Mouse (Mus musculus) hindbrain, embryonic 11.5 days (tissue): ENCODE measurements around the gene Ubr1. TPM values are rescaled to one million over a fixed set of nuclear protein-coding genes. Genes with fewer than 3 reads are reported as not detected.
A peak's percentile ranks its signal among the peaks of the same experiment; 100 is the strongest.

Experiments
- ATAC-seq: fragments of 200-750 bp; cut with Nextera tagmentation; 2 replicates; pipeline ENCODE4 v1.8.0; 2017; ENCODE audit warnings: mild to moderate bottlenecking, moderate TSS enrichment, moderate library complexity; ENCODE audit not compliant: low FRiP score
- DNase-seq: peaks from one replicate; pipeline ENCODE4 v3.0.0-alpha.2; 2015; ENCODE audit warnings: low spot score
- H3K27ac ChIP-seq: fragments of 300-500 bp; sonication (generic); 2 replicates; pipeline ENCODE4 v1.5.1; 2014; ENCODE audit warnings: mild to moderate bottlenecking, low read depth, low read length
- H3K27me3 ChIP-seq: fragments of 300-500 bp; sonication (generic); 2 replicates; pipeline ENCODE4 v1.6.1; 2014; ENCODE audit warnings: mild to moderate bottlenecking, low read length, moderate library complexity, mixed read lengths; ENCODE audit not compliant: control insufficient read depth, insufficient read depth
- H3K36me3 ChIP-seq: fragments of 300-500 bp; sonication (generic); 2 replicates; pipeline ENCODE4 v1.6.1; 2014; ENCODE audit warnings: mild to moderate bottlenecking, low read length, moderate library complexity, mixed read lengths; ENCODE audit not compliant: control insufficient read depth, insufficient read depth
- H3K4me1 ChIP-seq: fragments of 300-500 bp; sonication (generic); replicated peaks from 2 replicates; pipeline ENCODE4 v1.6.1; 2014; ENCODE audit warnings: low read length, mixed read lengths; ENCODE audit not compliant: control insufficient read depth, insufficient read depth
- H3K4me2 ChIP-seq: fragments of 300-500 bp; sonication (generic); replicated peaks from 2 replicates; pipeline ENCODE4 v1.6.1; 2014; ENCODE audit warnings: mild to moderate bottlenecking, low read depth, low read length
- H3K4me3 ChIP-seq: fragments of 300-500 bp; sonication (generic); 2 replicates; pipeline ENCODE4 v1.5.1; 2014; ENCODE audit warnings: low read depth, low read length
- H3K9ac ChIP-seq: fragments of 300-500 bp; sonication (generic); 2 replicates; pipeline ENCODE4 v1.6.1; 2014; ENCODE audit warnings: low read depth, low read length
- H3K9me3 ChIP-seq: fragments of 300-500 bp; sonication (generic); 2 replicates; pipeline ENCODE4 v1.6.1; 2016; ENCODE audit warnings: low read length; ENCODE audit not compliant: control insufficient read depth
- WGBS: fragments of 180-500 bp; shearing (Covaris S2); extraction: QIAGEN DNeasy Blood & Tissue Kit; methylation state at CpG from one replicate; pipeline ENCODE4 v1.1.7; 2014; 5-methylcytosine and 5-hydroxymethylcytosine counted together
- polyA plus RNA-seq: library from polyadenylated mRNA; unstranded; fragments of >200 nt; fragmentation: Nextera tagmentation; extraction: Ambion mirVana; gene quantifications from 2 replicates; pipeline ENCODE4 v1.2.1, GENCODE M21; 2014

Gene Ubr1
- polyA plus RNA-seq, 1 experiment from 2014 or later: 29.8 TPM

DNA sequence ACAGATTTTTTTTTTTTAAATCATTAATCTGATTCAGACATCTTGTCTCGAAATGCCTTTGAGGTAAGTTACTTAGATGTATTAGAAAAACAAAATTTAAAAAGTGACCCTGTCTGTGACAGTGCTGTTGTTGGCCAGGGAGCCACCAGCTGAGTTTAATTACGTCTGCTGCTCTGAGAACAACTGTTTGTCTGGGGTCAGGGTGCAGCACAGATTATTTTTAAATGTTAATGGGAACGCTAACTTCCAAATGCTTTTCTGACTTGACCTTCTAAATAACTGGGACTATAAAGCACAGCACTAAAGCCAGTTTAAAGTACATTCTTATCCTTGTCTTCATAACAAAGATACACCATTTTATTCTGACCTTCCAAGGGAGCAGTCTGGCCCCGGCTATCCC is 61.0 kb downstream of the Ubr1 start:
- H3K4me3 ChIP-seq: no peak overlapping the region
- no peak overlapping the region for H3K4me2 ChIP-seq
- no peaks in the 10 kb centered on the region for H3K9me3 ChIP-seq
- no peak for DNase-seq
- no peak for ATAC-seq
- H3K9ac ChIP-seq: no peak overlapping the region
- no peak overlapping the region for H3K27ac ChIP-seq
- 73% methylated on average over 4 of the region's 4 CpGs for whole genome bisulfite sequencing
- H3K27me3 ChIP-seq: no peaks in the 10 kb centered on the region
- H3K36me3 ChIP-seq: 0 out of 2 replicates have a peak, but pooled peaks cover 4% of the 10 kb centered on the region
- H3K4me1 ChIP-seq: no peaks in the 10 kb centered on the region

DNA sequence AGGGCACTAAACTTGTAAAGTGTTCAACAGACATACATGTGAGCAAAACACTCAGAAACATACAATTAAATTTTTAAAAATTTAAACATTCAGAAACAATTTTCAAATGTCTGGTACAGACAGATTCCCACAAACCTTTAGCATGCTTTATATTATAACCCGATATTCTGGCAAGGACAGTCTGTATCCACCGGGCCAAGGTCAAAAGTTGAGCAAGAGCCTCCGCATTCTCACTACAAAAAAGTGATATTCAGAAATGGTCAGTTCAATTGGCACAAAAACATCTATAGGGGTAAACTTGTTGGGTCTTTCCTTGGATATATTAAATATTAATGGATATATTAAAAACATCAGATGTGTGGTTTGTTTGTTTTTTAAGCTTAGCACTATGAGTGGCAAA is 74.2 kb downstream of the Ubr1 start:
- WGBS: 98% methylated on average over 3 of the region's 3 CpGs
- H3K4me3 ChIP-seq: no peak overlapping the region
- H3K27me3 ChIP-seq: no peaks in the 10 kb centered on the region
- 0 out of 2 replicates have a peak, but pooled peaks cover 2% of the 10 kb centered on the region for H3K36me3 ChIP-seq
- no peaks in the 10 kb centered on the region for H3K4me1 ChIP-seq
- no peak overlapping the region for H3K9ac ChIP-seq
- DNase-seq (no peak), ATAC-seq (no peak)
- no peak overlapping the region for H3K27ac ChIP-seq
- no peaks in the 10 kb centered on the region for H3K9me3 ChIP-seq
- H3K4me2 ChIP-seq: no peak overlapping the region

GRCm38 (mm10) chr2:120887601-120888000 is 82.9 kb downstream of the Ubr1 start:
- no peak for ATAC-seq
- no peak overlapping the region for H3K27ac ChIP-seq
- H3K4me1 ChIP-seq: no peaks in the 10 kb centered on the region
- WGBS: 91% methylated on average over 5 of the region's 5 CpGs
- DNase-seq: no peak
- H3K36me3 ChIP-seq: no peaks in the 10 kb centered on the region; the same call in 1 of the 2 replicates
- no peaks in the 10 kb centered on the region for H3K9me3 ChIP-seq
- no peak overlapping the region for H3K4me2 ChIP-seq
- no peak overlapping the region for H3K4me3 ChIP-seq
- H3K9ac ChIP-seq: no peak overlapping the region
- H3K27me3 ChIP-seq: no peaks in the 10 kb centered on the region

DNA sequence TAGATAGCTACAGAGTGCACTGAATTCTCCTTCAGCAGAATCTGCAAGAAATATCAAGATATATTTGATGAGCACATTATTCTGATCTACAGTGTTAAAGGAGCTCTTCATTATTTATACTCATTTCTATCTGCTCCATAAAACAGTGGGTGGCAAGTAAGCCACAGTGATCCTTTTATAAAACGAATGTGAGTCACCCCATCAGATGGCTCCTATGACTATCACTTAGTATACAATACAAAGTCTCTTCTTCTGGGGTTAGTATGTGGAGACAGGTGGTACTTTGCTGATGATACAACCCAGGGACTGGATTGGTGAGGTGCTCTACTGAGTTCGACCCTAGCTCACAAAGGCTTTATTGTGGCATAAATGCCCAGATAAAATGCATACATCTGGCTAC is 97.3 kb downstream of the Ubr1 start:
- H3K4me3 ChIP-seq: no peak overlapping the region
- no peak overlapping the region for H3K27ac ChIP-seq
- DNase-seq: no peak
- H3K27me3 ChIP-seq: no peaks in the 10 kb centered on the region
- ATAC-seq: no peak
- no peak overlapping the region for H3K9ac ChIP-seq
- 88% methylated on average over 2 of the region's 2 CpGs for WGBS
- no peaks in the 10 kb centered on the region for H3K4me1 ChIP-seq
- H3K36me3 ChIP-seq: no peaks in the 10 kb centered on the region
- no peak overlapping the region for H3K4me2 ChIP-seq
- no peaks in the 10 kb centered on the region for H3K9me3 ChIP-seq

DNA sequence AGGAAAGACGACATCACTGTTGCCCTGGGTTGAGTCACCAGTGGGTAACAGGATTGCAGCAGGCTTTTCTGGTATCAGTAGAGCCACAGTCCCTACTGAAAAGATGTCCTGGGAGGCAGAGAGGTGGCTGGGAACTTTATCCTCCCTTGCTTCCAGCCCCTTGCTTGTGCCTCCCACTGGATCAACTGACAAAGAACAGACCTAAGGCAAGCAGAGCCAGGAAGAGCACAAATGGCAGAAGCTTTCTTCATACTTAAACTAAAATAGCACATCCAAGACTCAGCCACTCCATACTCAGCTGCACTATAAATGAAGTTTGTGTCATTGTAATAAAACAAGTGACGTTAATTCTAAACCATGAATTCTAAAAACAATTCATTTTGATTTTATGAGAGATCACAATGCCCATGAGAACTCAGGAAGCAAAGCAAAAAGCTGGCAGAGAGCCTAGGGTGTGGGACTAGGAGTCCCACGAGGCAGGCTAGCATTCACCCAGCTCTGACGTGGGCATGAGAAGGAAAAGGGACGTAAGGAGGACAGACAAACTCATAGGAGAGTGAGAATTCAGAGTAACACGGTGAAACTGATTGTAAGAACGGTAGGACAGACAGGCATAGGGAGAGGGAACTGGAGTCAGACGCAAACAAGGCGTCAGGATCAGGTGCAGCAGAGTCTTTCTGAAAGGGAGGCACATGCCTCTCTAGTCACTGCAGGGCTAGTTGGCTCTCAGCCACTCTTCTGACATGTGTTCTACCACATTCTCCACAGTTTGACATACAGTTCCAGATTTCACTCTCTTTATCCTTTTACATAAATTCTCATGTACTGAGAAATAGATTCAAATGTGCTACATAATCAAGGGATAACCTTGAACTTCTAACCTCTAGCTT is 98.8 kb downstream of the Ubr1 start:
- DNase-seq (no peak), ATAC-seq (no peak)
- Histone ChIP-seq H3K4me3 (no peak overlapping the region), H3K27ac (no peak overlapping the region), H3K4me1 (no peaks in the 10 kb centered on the region), H3K27me3 (no peaks in the 10 kb centered on the region), H3K36me3 (no peaks in the 10 kb centered on the region), H3K9me3 (no peaks in the 10 kb centered on the region), H3K9ac (no peak overlapping the region), H3K4me2 (no peak overlapping the region)
- 88% methylated on average over 9 of the region's 9 CpGs for WGBS

DNA sequence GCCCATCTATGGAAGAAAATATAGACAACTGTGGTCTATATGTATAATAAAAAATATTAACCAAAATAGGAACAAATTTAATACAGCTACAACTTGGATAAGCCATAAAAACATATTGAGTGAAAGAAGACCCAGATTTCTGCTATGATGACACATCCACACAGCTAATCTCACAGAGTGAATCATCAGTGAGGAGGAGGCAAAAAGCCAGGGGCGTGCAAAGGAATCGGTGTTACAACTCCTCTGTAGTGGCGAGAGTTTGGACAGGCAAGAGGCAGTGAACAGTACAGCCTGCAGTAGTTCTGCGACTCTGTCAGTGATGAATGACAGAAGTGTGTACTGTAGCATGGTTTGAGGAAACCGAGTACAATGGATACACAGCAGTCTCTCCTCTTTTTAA is 103.2 kb downstream of the Ubr1 start:
- WGBS: 97% methylated on average over 5 of the region's 5 CpGs
- no peaks in the 10 kb centered on the region for H3K4me1 ChIP-seq
- no peak overlapping the region for H3K27ac ChIP-seq
- no peaks in the 10 kb centered on the region for H3K9me3 ChIP-seq
- H3K9ac ChIP-seq: no peak overlapping the region
- H3K4me2 ChIP-seq: no peak overlapping the region
- DNase-seq (no peak), ATAC-seq (no peak)
- H3K4me3 ChIP-seq: no peak overlapping the region
- H3K36me3 ChIP-seq: no peaks in the 10 kb centered on the region
- no peaks in the 10 kb centered on the region for H3K27me3 ChIP-seq

- 30% methylated on average over 1 of the region's 1 CpGs for WGBS
- H3K36me3 ChIP-seq: peaks cover 3% of the 10 kb centered on the region; the same call in 1 of the 2 replicates
- ATAC-seq: no peak
Observed at GRCm38 (mm10) chr2:120866561-120866960, 104.0 kb downstream of the Ubr1 start.

DNA sequence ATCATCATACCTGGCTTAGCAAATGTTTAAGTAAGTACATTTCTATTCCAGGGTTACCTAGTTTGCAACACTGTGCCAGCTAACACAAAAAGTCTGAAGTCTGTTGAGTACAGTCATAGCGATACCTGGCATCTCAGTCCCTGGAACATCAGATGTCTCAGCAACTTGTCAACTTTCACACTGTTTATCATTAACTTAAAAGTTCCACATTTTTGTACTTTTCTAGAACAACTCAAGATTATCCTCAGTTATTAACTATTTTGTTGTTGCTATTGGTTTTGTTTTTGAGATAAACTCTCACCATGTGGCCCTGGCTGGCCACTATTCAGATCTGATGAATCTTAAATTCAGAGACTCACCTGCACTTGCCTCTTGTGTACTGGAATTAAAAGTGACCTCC is 107.1 kb downstream of the Ubr1 start:
- no peak overlapping the region for H3K27ac ChIP-seq
- H3K4me1 ChIP-seq: no peaks in the 10 kb centered on the region
- H3K36me3 ChIP-seq: peaks cover 3% of the 10 kb centered on the region; the same call in 1 of the 2 replicates
- H3K4me2 ChIP-seq: no peak overlapping the region
- no peak overlapping the region for H3K4me3 ChIP-seq
- no peaks in the 10 kb centered on the region for H3K27me3 ChIP-seq
- 93% methylated on average over 1 of the region's 1 CpGs for WGBS
- H3K9ac ChIP-seq: no peak overlapping the region
- H3K9me3 ChIP-seq: no peaks in the 10 kb centered on the region
- ATAC-seq (no peak), DNase-seq (no peak)

More at GRCm38 (mm10) chr2:120866561-120866960, 104.0 kb downstream of the Ubr1 start:
- Histone ChIP-seq H3K27ac (no peak overlapping the region), H3K4me2 (no peak overlapping the region), H3K27me3 (no peaks in the 10 kb centered on the region), H3K4me3 (no peak overlapping the region), H3K9ac (no peak overlapping the region), H3K9me3 (no peaks in the 10 kb centered on the region), H3K4me1 (no peaks in the 10 kb centered on the region)
- peak; percentile 43 for DNase-seq

DNA sequence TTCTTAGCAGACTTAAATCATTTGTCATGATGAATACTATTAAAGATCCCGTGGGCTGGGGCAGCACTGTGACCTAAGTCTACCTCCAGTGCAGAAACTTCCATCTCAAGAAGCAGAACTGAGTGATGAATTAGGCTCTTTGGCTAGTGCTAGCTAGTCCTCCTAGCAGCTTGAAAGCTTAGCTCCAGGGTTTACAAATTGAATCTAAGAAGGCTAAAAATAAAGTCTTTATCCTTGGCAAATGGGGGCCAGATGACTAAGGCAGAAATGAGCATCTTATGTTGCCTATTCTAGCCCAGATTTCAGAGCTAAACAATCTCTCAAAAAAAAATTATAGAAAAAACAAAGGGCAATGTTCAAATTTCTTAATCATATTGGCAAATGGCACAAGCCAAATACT is 109.8 kb downstream of the Ubr1 start:
- Histone ChIP-seq H3K9ac (no peak overlapping the region), H3K4me2 (no peak overlapping the region), H3K4me3 (no peak overlapping the region), H3K9me3 (no peaks in the 10 kb centered on the region), H3K4me1 (no peaks in the 10 kb centered on the region), H3K36me3 (peaks cover 3% of the 10 kb centered on the region; the same call in 1 of the 2 replicates), H3K27ac (no peak overlapping the region), H3K27me3 (no peaks in the 10 kb centered on the region)
- ATAC-seq: no peak
- DNase-seq: no peak
- 85% methylated on average over 1 of the region's 1 CpGs for WGBS
